Mouse (Mus musculus): Measurements from ENCODE around the gene Olfr1501.

DNA sequence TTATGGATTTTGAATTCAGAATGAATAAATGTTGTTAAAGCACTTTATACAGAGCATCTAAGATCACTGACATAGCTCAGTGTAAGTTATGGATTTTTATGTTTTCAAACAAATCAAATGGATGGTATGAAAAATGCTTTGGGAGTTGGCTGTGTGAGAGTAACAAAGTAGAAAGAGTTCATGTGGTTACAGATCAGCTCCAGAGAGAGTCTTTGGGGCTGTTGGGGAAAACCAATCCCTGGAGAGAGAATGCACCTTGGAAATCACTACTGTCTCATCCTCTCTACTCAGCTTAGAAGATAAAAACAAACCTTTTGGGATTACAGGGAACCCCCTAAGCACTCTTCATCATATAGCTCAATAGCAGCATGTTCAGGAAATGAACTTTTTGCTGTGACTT lies 31.1 kb downstream of the Olfr1501 start, which contains the start of gene Olfr1499:
- TF ChIP-seq TAL1 (IDR thresholded peaks at IDR 0.05; ENCODE audit: low read length), result no peak
- no peak for TF ChIP-seq GATA1 (IDR thresholded peaks at IDR 0.05; ENCODE audit: low read length)

All from erythroblast, embryonic 14.5 days (primary cell).